Mouse (Mus musculus) spleen, adult 2 months (tissue): ENCODE results near the gene Slf2.

Experiments used
- CTCF ChIP-seq: fragments of 200-500 bp; IDR thresholded peaks from 2 replicates; pipeline ENCODE4 v1.5.1; 2011; ENCODE audit warnings: mild to moderate bottlenecking, inconsistent platforms; ENCODE audit not compliant: insufficient read depth, insufficient read length, insufficient replicate concordance; ENCODE audit errors: extremely low read depth
- POLR2A ChIP-seq: fragments of 200-500 bp; IDR thresholded peaks from 2 replicates; pipeline ENCODE4 v1.6.1; 2011; ENCODE audit warnings: low read depth, low read length, inconsistent platforms

GRCm38 (mm10) chr19:44908836-44909460 is 22.0 kb upstream of the Slf2 start:
- no peak for TF ChIP-seq CTCF
- no peak for TF ChIP-seq POLR2A
